Mouse (Mus musculus) activated CD4-positive, CD25-positive, alpha-beta regulatory T cell (primary cell): ENCODE data around the gene Dync1li1. TPM values are rescaled to one million over a fixed set of nuclear protein-coding genes. Genes with fewer than 3 reads are reported as not detected.

Experiments used
- polyA plus RNA-seq, 2 experiments: library from polyadenylated mRNA; unstranded; fragments of 100-300 nt; shearing (Covaris generic); gene quantifications; one replicate each; pipeline ENCODE4 v1.2.1; 2017

The Dync1li1 gene
- polyA plus RNA-seq: 10 to 100 TPM; 68.7 to 72.7 TPM

GRCm38 (mm10) chr9:114688252-114688952, at the start of gene Dync1li1:
Gene Dync1li1, plus strand, starts transcription at chr9:114688790.

GRCm38 (mm10) chr9:114639839-114640646, 48.5 kb upstream of the Dync1li1 start, which contains the start of gene Cnot10:
Gene Cnot10, minus strand, starts transcription at chr9:114640184.

GRCm38 (mm10) chr9:114731011-114731755, 42.6 kb downstream of the Dync1li1 start, which contains the start of gene Cmtm6:
Gene Cmtm6, plus strand, starts transcription at chr9:114731116.

Other genes starting within 250 kb of the Dync1li1 start
- gene Ccr4, start 183.9 kb upstream of the Dync1li1 start, polyA plus RNA-seq: 10 to 100 TPM; 13.1 to 80.6 TPM
- not detected for gene C130032M10Rik, start 173.1 kb upstream of the Dync1li1 start, polyA plus RNA-seq
- gene Trim71, start 124.4 kb upstream of the Dync1li1 start, polyA plus RNA-seq: under 1 TPM in 1 of 2 experiments, not detected in 1; 0.12 TPM
- gene Cnot10, start 48.6 kb upstream of the Dync1li1 start, polyA plus RNA-seq: 10 to 100 TPM; 48.2 to 51.3 TPM
- 100 to 1,000 TPM; 169 to 197 TPM for gene Cmtm6, start 42.3 kb downstream of the Dync1li1 start, polyA plus RNA-seq
- 100 to 1,000 TPM; 133 to 354 TPM for gene Cmtm7, start 93.1 kb downstream of the Dync1li1 start, polyA plus RNA-seq
- under 1 TPM in 1 of 2 experiments, not detected in 1; 0.49 TPM for gene Cmtm8, start 155.4 kb downstream of the Dync1li1 start, polyA plus RNA-seq
- 10 to 100 TPM; 29.7 to 40.4 TPM for gene Gpd1l, start 245.2 kb downstream of the Dync1li1 start, polyA plus RNA-seq